Mouse (Mus musculus): ENCODE results near the gene CK137956.

The CK137956 gene

GRCm38 (mm10) chr4:127970901-127971868 is at the start of gene CK137956:
CK137956 (minus strand) TSS chr4:127970951.
- DNase-seq (ENCODE audit: low spot score), result no peak

- no peak for DNase-seq (ENCODE audit: low spot score)
Observed at GRCm38 (mm10) chr4:128019465-128019864, 48.7 kb upstream of the CK137956 start.

GRCm38 (mm10) chr4:128004797-128005452 is 34.2 kb upstream of the CK137956 start:
- no peak for DNase-seq (ENCODE audit: low spot score)

- DNase-seq (ENCODE audit: low spot score), result no peak
Observed at GRCm38 (mm10) chr4:128002638-128003101, 31.9 kb upstream of the CK137956 start.

GRCm38 (mm10) chr4:127999281-127999680 is 28.5 kb upstream of the CK137956 start:
- DNase-seq (ENCODE audit: low spot score), result no peak

- DNase-seq (ENCODE audit: low spot score), result no peak
Observed at GRCm38 (mm10) chr4:127989347-127989995, 18.7 kb upstream of the CK137956 start.

- DNase-seq (ENCODE audit: low spot score), result no peak
Observed at GRCm38 (mm10) chr4:127988526-127989180, 17.9 kb upstream of the CK137956 start.

GRCm38 (mm10) chr4:127987784-127988455 is 17.2 kb upstream of the CK137956 start, which contains the start of gene Csmd2:
Csmd2 (plus strand) TSS chr4:127987857.
- DNase-seq (ENCODE audit: low spot score), result no peak

- DNase-seq (ENCODE audit: low spot score), result no peak
Observed at GRCm38 (mm10) chr4:127987270-127987669, 16.5 kb upstream of the CK137956 start.

GRCm38 (mm10) chr4:127986491-127987075 is 15.8 kb upstream of the CK137956 start:
- DNase-seq (ENCODE audit: low spot score), result no peak

GRCm38 (mm10) chr4:127985874-127986273 is 15.1 kb upstream of the CK137956 start:
- no peak for DNase-seq (ENCODE audit: low spot score)

GRCm38 (mm10) chr4:127984426-127984825 is 13.7 kb upstream of the CK137956 start:
- DNase-seq (ENCODE audit: low spot score), result no peak

- no peak for DNase-seq (ENCODE audit: low spot score)
Observed at GRCm38 (mm10) chr4:127981125-127981524, 10.4 kb upstream of the CK137956 start.

GRCm38 (mm10) chr4:127972976-127973375 is 2.2 kb upstream of the CK137956 start:
- DNase-seq (ENCODE audit: low spot score), result no peak

GRCm38 (mm10) chr4:127970018-127970421 is 731 bp downstream of the CK137956 start:
- DNase-seq (ENCODE audit: low spot score), result peak; percentile 13

- DNase-seq (ENCODE audit: low spot score), result no peak
Observed at GRCm38 (mm10) chr4:127969101-127969500, 1.6 kb downstream of the CK137956 start.

- no peak for DNase-seq (ENCODE audit: low spot score)
Observed at GRCm38 (mm10) chr4:127953006-127953710, 17.6 kb downstream of the CK137956 start.

GRCm38 (mm10) chr4:127947696-127948095 is 23.1 kb downstream of the CK137956 start:
- DNase-seq (ENCODE audit: low spot score), result no peak

GRCm38 (mm10) chr4:127937474-127937873 is 33.3 kb downstream of the CK137956 start:
- DNase-seq (ENCODE audit: low spot score), result no peak

- DNase-seq (ENCODE audit: low spot score), result no peak
Observed at GRCm38 (mm10) chr4:127935369-127935768, 35.4 kb downstream of the CK137956 start.
